Mouse (Mus musculus) forelimb bud, embryonic 11.5 days (tissue): ENCODE results near the gene Rdh16f2.
"Not testable (repeated sequence)": the region's sequence is repeated elsewhere in the genome, so short reads cannot be mapped to it uniquely, and the experiment has no call there.

ENCODE experiments used
- DNase-seq: peaks from one replicate; pipeline ENCODE4 v3.0.0-alpha.2; 2012; ENCODE audit warnings: low read depth, low spot score

Gene Rdh16f2

DNA sequence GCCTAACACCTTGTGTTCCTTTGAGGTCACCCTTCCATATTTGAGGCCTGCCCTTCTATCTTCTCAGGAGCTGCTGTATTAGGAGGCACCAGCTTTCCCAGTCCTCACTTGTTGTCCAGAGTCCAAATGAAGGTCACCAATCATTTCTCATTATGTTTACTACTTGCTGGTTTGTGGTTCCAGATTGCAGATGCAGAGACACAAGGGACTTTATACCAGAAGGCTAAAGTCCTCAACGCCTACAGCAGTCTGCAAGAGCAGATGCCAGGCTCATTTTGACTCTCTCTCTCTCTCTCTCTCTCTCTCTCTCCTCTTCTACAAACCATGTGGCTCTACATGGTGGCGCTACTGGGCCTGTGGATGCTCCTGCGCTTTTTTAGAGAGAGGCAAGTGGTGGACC is at the start of gene Rdh16f2:
TSS of gene Rdh16f2 (plus strand) at position 243 of the 400 bp plus-strand sequence.
- no peak for DNase-seq

DNA sequence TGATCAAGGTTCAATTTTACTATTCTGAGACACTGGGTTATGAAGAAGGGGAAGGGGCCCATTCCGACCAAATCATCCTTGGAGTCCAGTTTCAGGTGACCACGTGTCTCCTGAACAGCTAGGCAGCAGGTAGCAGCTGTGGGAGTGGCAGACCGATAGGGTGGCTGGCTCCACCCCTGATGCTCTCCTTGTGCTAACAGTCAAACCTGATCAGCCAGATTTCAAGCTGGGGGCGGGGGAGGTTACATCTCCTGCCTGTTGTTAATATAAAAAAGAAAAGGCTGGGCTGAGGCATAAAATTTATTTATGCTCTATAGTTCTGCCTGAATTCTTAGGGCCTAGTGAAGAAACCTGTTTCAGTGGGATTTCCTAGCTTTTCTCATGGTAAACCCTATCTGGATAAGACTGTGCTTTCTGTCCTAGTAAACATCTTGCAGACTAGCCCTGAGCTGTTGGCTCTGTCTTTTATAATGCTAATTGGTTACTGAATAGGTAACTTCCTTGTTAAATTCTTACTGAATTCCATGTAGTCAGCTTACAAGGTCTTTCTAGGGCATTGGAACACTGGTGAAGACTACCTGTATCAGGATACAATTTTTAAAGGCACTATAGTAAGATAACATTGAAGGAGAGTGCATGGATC is 48.9 kb upstream of the Rdh16f2 start:
- DNase-seq: not testable (repeated sequence)

DNA sequence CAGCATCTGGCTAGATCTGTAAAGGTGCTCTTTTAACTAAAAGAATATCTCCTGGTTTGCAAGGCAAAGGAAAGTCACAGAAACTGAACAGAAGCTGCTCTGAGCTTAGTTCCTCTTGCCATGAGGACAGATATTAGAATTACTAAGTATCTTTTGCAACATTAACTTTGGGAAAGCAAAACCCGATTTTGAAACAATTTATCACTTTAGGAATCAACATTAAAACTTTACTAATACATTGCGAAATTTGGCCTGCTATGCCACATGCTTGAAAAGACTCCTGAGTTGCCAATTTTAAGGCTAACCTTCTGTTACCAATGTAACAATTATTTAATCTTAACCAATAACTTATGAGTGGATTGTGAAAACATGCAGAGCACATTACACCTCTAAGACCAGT is 44.5 kb upstream of the Rdh16f2 start:
- DNase-seq: not testable (repeated sequence)

DNA sequence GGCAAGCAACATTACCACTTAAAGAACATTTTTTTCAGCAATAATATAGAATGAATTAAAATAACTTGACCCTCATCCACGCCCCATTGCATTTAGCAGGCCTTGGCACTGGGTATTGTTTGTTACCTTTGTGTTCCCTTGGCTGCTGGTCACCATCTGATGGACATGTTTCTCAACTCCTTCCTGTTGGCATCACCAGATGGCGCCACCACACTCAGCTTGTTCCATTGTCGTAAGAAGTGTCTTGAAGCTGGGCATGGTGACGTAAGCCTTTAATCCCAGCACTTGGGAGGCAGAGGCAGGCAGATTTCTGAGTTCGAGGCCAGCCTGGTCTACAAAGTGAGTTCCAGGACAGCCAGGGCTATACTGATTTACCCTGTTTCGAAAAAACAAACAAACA is 40.9 kb upstream of the Rdh16f2 start:
- no peak for DNase-seq

DNA sequence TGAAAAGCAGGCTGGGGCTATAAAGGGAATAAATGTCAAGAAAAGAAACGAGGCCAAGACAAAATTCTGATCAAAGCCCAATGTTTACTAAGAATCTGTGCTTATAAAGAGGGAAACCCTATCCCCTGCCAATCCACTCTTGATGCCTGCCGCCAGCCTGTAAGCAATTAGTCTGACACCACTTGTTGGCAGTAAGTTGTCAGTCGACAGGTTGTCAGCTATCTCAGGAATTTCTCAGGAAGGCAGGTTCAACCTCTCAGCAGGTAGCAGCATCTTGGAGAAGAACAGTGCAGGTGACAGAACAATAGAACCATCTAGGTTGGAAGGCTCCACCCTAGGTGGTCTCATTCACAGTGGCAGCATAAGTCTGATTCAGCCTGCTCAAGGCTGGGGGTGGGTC is 37.2 kb upstream of the Rdh16f2 start:
- no peak for DNase-seq

DNA sequence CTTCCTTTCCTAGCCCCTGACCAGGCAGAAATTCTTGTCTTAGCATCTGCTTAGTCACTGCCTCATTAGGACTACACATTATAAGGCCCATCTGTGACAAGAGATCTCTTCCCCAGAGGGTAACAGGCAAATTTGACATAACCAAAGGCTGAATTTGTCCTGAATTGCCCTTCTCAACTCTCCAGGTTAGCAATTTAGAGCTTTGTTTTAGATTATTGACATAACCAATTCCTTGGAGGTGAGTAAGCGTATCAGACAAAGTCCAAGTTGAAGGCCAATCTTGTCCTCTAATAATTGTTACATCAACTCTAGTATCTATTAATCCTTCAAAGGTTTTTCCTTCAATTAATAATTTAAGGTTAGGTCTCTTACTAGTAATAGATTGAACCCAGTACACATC is 32.1 kb upstream of the Rdh16f2 start:
- not testable (repeated sequence) for DNase-seq

DNA sequence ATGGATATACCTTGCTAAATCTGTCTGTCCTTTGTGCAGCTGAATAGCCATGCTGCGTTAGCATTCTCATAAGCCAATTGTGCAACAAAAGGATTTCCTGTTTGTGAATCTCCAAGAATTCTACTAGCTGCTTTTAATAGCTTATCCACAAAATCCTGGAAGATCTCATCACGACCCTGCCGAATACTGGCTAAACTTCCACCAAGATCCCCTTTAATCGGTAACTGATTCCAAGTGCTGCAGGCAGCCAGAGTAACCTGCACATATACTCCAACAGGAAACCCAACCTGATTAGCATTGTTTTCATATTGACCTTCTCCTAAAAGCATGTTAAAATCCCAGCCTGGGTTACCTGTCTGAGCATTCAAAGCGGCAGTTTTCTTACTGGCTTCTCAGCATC is 31.0 kb upstream of the Rdh16f2 start:
- no peak for DNase-seq

DNA sequence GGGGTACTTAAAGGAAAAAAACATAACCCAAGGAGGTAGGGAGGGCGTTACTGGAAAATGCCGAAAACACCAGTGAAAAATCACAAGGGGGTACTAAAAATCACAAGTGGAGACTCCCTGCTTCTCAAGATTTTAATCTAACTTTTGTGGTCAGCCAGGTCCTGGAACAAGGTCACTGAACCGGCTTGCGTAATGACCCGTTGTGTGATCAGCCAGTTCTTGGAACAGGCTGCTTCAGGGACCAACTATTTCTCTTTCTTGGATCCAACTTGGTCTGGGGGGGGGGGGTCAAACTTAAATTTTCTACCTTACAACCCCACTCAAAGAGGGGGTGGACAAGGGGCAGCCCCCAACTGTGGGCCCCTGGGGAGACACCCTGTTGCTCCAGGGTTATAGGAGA is 28.5 kb upstream of the Rdh16f2 start:
- not testable (repeated sequence) for DNase-seq

DNA sequence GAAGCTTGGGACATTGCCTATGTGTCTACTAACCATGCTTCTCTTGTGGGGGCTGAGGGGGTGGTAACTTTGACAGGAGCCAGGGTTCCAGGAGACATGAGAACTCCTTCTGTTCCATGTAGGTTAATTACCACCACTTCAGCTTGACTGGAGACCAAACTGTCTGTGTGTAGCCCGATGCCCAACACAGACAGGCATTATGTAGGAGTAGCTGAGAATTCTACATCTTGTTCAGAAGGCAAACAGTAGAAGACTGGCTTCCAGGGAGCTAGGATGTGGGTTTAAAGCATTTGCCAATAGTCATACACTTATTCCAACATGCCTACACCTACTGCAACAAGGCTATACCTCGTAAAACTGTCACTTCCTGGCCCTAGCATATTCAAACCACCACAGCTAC is 27.7 kb upstream of the Rdh16f2 start:
- DNase-seq: no peak

DNA sequence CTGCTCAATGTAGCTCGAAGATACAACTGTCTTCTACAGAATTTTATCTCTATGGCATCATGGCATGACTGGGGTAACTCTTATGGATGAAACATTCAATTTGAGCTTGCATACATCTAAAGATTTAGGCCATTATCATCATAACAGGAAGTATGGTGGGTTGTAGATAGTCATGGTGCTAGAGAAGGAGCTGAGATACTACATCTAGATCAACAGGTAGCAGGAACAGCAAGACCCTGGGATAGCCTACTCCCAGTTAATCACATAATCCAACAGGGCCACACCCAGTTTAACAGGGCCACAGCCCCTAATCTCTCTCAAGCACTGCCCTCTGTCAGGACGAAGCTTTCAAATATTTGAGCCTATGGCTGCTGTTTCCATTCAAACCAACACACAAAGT is 25.5 kb upstream of the Rdh16f2 start:
- no peak for DNase-seq

DNA sequence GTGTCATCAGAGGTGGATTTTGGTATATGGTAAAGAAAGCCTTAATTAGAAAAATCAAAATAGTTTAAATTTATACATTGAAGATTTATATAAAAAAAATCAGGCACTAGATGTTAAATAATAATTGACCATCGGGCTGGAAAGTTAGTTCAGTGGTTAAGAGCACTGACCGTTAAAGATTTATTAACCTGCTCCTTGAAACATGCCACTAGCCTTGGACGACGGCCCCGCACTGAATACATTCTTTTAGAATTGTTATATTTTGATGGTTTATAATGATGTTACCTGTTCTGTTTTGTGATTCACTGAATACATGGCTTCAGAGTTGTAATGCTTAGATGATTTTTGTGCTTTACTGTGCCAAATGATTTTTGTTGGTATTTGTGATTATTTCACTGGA is 20.3 kb upstream of the Rdh16f2 start:
- not testable (repeated sequence) for DNase-seq

DNA sequence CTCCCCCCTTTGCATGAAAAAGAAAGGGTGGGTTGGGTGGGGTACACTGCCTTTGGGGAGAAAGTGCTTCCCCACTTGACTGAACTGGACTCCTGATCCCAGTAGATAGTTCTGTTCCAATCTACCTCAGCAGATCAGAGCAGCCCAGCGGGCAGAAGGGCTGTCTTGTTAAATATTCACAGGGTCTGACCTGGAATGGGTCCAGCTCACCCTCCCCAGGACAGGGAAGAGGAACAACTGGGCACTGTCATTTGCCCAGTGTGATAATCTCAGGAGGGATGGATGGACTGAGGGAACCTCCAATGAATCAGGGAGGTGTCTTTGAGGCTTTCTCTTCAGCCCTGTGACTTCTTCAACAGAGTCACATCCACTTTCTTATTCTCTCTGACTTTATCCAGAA is 18.2 kb upstream of the Rdh16f2 start:
- DNase-seq: no peak

DNA sequence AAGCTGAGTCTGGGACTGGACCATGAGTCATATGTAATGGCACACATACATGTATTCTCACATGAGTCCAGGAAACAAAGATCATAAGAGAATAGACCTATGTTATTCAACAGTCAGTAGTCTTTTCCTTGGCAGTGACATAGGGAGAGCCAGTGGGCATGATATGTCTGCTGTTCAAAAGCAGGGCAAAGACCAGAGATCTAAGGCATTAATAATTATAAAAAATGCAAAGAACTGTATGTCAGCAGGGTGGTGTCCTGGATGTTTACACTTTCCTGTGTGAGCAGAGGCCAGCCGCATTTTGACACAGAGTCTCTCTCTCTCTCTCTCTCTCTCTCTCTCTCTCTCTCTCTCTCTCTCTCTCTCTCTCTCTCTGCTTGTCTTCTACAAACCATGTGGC is 16.6 kb upstream of the Rdh16f2 start, which contains the start of gene Rdh19:
TSS of gene Rdh19 (plus strand) at position 301 of the 400 bp plus-strand sequence.
- no peak for DNase-seq

DNA sequence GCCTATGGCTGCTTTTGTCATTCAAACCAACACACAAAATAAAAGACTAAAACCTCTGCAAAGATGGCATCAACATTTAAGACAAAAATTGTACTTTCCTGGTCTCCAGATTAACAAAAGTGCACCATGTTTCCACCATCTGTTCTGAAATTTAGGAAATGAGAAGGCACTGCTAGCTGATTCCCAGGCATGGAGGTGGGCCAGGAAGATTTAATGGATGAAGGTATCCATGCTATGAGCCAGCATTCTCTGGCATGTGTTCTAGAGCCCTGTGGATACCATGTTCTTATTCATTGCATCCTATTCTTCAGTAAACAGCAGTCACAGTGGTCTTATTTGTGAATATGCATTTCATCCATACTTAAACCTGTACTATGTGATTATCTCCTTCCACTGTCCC is 9.9 kb upstream of the Rdh16f2 start:
- no peak for DNase-seq

DNA sequence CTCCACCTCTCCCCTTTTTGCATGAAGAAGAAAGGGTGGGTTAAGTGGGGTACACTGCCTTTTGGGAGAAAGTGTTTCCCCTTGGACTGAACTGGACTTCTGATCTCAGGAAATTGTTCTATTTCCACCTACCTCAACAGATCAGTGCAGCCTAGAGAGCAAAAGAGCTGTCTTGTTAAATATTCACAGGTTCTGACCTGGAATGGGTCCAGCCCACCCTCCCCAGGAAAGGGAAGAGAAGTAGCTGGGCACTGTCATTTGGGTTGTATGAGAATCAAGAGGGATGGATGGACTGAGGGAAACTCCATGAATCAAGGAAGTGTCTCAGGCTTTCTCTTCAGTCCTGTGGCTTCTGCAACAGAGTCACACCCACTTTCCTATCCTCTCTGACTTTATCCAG is 1.3 kb upstream of the Rdh16f2 start:
- DNase-seq: no peak

DNA sequence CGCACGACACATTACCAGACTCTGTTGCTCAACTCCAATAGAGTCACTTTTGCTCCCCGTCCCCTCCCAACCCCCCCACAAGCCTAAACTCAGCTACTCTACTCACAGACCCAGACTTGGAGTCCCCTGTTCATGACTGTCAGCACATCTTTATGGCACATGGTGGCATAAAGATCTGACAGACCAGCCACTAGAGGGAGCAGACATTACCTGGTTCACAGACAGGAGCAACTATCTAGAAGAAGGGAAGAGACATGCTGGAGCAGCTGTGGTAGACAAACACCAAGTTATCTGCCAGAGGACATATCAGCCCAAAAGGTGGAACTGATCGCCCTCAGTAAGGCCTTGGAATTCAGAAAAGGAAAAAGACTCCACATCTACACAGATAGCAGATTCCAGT is 6.2 kb downstream of the Rdh16f2 start:
- no peak for DNase-seq

DNA sequence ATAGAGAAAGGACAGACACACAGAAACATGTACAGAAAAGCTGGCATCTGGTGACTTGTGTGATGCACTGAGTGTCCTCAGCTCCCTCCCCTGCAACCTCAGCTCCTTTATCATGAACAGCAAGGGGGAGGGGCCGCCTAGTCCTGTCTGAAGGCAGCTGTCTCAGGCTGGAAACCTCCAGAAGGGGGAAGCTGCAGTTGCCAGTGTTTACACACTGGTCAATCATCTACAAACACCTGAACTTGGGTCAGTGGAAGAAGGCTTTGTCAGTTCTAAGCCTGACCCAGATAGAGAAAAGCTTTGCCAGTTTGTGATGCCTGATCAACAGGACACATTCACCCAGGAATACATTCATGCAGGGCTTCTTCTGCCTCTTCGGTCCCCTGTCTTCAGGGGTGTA is 11.4 kb downstream of the Rdh16f2 start:
- DNase-seq: no peak

DNA sequence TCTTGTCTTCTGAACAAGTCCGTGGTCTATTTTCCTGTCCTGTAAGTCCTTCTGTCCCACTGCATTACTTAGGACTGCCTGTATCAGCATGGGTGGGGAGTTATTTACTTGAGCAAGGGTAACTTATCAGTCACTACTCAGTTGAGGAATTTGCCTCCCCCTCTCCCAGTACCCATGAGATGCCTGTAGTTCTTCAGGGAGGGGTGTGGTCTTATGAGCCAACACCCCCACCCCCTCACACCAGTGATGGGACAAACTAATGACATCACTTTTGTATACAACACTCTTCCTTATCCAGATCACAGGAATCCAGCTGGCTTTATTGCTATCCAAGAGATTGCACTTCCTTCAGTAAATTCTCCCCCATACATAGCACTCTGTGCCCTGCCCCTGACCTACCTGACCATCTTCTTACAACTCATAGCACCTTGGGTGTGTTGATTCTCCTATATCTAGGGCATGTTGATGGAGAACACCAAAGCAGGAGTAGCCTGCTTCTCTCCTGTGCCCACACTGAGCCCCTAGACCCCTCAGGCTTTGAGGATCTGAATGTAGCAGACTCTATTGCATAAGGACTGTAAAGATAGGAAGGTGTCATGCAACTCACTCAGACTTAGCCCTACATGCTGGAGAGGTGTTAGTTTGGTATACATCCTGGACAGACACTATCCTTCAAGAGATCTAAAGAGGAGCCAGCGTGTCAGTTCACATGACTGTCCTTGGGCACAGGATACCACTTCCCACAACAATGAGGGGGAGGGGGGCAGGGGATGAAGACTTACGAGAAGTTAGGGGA is 12.2 kb downstream of the Rdh16f2 start:
- no peak for DNase-seq

DNA sequence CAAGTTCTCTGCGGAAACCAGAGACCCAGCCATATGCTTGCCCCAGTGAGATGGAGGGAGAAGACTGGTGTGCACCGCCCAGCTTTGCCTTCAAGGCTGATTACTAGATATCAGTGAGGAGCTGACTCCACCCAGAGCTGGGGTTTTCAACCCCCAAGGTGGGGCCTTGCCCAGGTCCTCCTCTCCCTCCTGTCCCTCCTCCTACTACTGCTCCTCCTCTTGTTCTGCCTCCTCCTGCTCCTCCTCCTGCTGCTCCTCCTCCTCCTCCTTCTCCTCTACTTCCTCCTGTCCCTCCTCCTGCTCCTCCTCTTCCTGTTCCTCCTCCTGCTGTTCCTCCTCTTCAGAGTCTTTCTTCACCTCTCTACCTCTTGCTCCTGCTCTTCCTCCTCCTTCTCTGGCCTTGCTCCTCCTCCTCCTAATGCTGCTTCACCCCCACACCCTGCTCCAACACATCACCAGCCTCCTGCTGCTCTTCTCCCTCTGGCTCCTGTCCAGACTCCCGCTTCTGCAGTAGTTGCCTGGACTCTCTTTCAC is 12.9 kb downstream of the Rdh16f2 start:
- no peak for DNase-seq

DNA sequence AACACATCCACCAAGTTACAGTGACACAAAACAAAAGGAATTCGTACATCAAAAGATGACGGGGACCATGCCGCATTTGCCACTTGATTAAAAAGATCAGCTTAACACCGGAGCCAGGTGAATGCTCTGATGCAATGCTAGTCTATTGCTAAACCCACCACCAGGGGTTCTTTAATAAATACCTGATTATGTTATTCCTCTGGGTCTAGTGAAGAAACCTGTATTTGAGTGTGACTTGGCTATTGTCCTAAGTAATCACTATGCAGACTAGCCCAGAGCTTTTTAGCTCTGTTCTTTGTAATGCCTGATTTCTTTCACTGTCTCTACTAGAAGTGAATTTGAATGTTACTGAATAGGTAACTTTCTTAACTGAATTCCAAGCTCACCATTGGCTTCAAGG is 14.8 kb downstream of the Rdh16f2 start:
- no peak for DNase-seq

DNA sequence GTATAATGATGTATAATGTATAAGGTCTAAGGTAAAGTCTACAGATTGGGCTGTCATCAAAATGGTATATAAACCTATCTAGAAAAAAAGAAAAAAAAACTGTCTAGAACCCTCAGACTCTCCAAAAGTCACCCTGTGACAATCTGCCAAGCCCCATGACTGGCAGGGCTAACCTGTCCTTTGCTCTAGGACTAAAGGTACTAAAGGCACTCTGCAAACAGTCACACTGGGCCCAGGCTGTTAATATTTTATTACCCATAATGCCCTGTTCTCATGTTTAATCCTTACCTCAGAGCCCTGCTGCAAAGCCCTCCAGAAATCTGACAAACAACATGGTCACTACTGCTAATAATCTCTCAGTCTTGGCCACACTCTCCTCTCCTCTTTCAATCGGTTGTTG is 20.3 kb downstream of the Rdh16f2 start:
- no peak for DNase-seq

DNA sequence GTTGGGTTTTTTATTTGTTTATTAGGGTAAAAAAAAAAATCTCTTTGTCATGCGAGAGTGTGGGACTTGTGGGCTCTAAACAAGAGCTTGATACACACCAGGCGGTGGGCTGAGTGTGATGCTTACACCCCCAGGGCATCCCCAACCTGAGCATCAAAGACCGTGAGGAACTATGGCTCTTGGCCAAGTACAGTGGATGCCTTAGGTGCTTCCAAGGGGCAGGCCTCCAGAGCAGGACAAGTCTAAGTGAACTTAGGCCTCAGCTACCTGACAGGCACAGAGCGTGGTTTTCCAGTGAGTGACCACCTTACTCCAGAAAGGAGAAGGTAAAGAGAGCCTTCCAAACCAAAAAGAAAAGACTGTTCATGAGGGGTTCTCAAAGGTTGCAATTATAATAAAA is 20.7 kb downstream of the Rdh16f2 start:
- DNase-seq: no peak

DNA sequence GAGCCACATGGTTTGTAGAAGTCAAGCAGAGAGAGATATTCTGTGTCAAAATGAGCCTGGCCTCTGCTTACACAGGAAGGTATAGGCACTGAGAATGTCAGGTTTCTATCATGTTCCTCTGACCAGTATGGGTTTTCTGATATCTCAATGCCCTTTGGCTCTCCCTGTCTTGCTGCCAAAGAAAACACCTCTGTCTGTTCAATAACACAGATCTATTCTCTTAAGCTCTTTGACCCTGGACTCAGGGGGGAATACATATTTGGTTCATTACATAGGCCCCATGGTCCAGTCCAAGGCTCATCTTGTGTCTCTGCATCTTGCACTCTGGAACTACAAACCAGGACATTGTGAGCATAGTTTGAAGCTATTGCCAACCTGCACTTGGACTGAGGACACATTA is 22.3 kb downstream of the Rdh16f2 start, which contains the start of gene Rdh7:
TSS of gene Rdh7 (minus strand) at position 213 of the 400 bp plus-strand sequence.
- no peak for DNase-seq
